Mouse (Mus musculus) effector memory CD4-positive, alpha-beta T cell, adult 7 months (primary cell): ENCODE measurements around the gene Magohb. TPM values are rescaled to one million over a fixed set of nuclear protein-coding genes. Genes with fewer than 3 reads are reported as not detected.

Source experiments
- polyA plus RNA-seq: library from polyadenylated mRNA; unstranded; fragments of 100-300 nt; shearing (Covaris generic); gene quantifications from one replicate; pipeline ENCODE4 v1.2.1, GENCODE M21; 2017

Gene Magohb
- polyA plus RNA-seq = 35.3 TPM

DNA sequence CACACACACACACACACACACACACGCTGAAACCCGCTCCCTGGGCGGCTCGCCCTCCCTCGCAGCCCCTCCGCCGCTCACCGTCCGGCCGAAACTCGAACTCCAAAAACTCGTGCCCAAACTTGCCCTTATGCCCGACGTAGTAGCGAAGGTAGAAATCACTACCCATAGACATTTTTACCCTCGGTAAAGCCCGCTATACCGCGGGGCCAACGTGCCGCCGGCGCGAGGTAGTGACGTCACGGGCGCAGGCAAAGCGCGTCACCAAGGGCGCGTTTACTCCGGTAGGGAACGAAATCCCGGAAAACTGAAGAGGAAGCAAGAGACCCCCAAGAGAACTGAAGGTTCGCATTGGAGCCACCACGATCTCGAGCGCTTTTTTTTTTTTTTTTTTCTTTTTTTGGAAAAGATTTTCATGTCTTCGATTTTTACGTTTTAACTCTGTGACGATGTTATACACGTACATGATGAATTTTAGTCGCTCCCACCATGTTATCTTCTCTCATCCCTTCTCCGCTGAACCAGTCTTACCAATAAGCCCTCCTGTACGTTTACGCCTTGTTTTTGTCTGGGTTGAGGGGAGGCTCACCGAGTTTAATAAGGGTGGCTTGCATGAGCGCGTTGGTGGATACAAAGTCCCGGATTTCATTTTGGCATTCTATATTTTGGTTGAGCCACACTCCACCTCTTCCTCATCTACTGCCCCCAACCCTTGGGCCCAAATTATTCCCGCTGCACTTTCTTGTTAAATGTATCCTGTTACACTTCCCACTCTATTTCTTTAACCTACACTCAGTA is at the start of gene Magohb:
Magohb (minus strand) TSS at position 254 of the 798 bp plus-strand sequence.

DNA sequence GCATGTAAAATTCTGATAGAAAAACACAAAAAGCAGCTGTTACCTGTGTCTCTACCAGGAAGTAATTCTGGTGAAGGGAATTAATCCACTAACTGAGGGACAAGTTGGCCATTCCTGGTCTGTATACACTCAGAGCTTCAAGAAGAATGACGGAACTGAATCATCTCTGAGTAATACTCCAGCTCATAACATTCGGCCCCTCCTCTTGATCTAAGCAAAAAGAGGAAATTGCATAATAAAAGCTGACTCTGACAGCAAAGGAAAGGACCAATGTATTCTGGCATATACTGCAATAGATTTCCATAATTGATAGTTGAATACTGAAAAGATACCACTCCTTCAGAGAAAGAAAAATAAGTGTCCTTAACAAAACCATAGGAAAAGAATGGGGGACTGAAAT is 45.8 kb downstream of the Magohb start, which contains the start of gene Klra2:
Klra2 (minus strand) TSS at position 157 of the 400 bp plus-strand sequence.

Other genes starting within 250 kb of the Magohb start
- gene Klra2, start 45.9 kb downstream of the Magohb start, polyA plus RNA-seq = not detected
- 0.32 TPM for gene Styk1, start 60.4 kb upstream of the Magohb start, polyA plus RNA-seq
- 153 TPM for gene Ybx3, start 95.2 kb upstream of the Magohb start, polyA plus RNA-seq
- 1.1 TPM for gene 5430401F13Rik, start 193.2 kb upstream of the Magohb start, polyA plus RNA-seq
- 0.69 TPM for gene Gm6619, start 193.2 kb upstream of the Magohb start, polyA plus RNA-seq